Mouse (Mus musculus) embryo, embryonic 11.5 days (tissue): ENCODE data around the gene Plekhh1.
A peak's percentile ranks its signal among the peaks of the same experiment; 100 is the strongest.

Source experiments
- DNase-seq: peaks from one replicate; pipeline ENCODE4 v3.0.0-alpha.2; 2012; ENCODE audit warnings: low read depth, low spot score

The Plekhh1 gene

GRCm38 (mm10) chr12:79069916-79070315 is 41.0 kb downstream of the Plekhh1 start:
- no peak for DNase-seq

GRCm38 (mm10) chr12:79070736-79071333 is 41.9 kb downstream of the Plekhh1 start:
- no peak for DNase-seq

GRCm38 (mm10) chr12:79072576-79072975 is 43.6 kb downstream of the Plekhh1 start:
- DNase-seq: no peak

- DNase-seq: no peak
These were observed 44.4 kb downstream of the Plekhh1 start for GRCm38 (mm10) chr12:79073362-79073761.

GRCm38 (mm10) chr12:79089182-79089812 is 60.3 kb downstream of the Plekhh1 start, which contains the start of gene Pigh:
Gene Pigh, minus strand, starts transcription at chr12:79089651.
- DNase-seq: peak; percentile 79

- DNase-seq: no peak
These were observed 63.6 kb downstream of the Plekhh1 start for GRCm38 (mm10) chr12:79092569-79092968.

GRCm38 (mm10) chr12:79097106-79097752 is 68.3 kb downstream of the Plekhh1 start:
- peak; percentile 35 for DNase-seq

GRCm38 (mm10) chr12:79103773-79104172 is 74.8 kb downstream of the Plekhh1 start:
- DNase-seq: no peak

- DNase-seq: no peak
These were observed 75.6 kb downstream of the Plekhh1 start for GRCm38 (mm10) chr12:79104544-79104943.

GRCm38 (mm10) chr12:79105312-79105711 is 76.3 kb downstream of the Plekhh1 start:
- DNase-seq: no peak

- no peak for DNase-seq
These were observed 90.0 kb downstream of the Plekhh1 start for GRCm38 (mm10) chr12:79118991-79119390.

GRCm38 (mm10) chr12:79122820-79123219 is 93.9 kb downstream of the Plekhh1 start:
- DNase-seq: peak; percentile 27

- DNase-seq: peak; percentile 55
These were observed 101.6 kb downstream of the Plekhh1 start, which contains the start of gene Arg2 for GRCm38 (mm10) chr12:79130299-79131177. Gene Arg2, plus strand, starts transcription at chr12:79130777.
